Mouse (Mus musculus): Measurements from ENCODE around the gene Calr3. TPM values are rescaled to one million over a fixed set of nuclear protein-coding genes. Genes with fewer than 3 reads are reported as not detected.
A peak's percentile ranks its signal among the peaks of the same experiment; 100 is the strongest.

The Calr3 gene
- total and polyA plus RNA-seq, 3 experiments = 2.7 to 4.0 TPM; not detected in 1

GRCm38 (mm10) chr8:72493381-72493780, 49.7 kb upstream of the Calr3 start:
- H3K4me3 ChIP-seq (ENCODE audit: control insufficient read depth in 1 of 2, insufficient read depth in 1 of 2, low read depth in 2 of 2, low read length in 2 of 2) = peak overlapping the region; percentile 70 to 71
- peak; percentile 54 for DNase-seq (ENCODE audit: low read depth, low spot score)
- H3K36me3 ChIP-seq (ENCODE audit: control insufficient read depth in 1 of 2, insufficient read depth in 2 of 2, low read length in 2 of 2) = peaks cover 4 to 7% of the 10 kb centered on the region in 2 experiments; a peak in 3 of 4 replicates
- H3K9me3 ChIP-seq (replicated peaks; ENCODE audit: insufficient read depth, low read length) = no peaks in the 10 kb centered on the region
- TF ChIP-seq UBTF (IDR thresholded peaks at IDR 0.05; ENCODE audit: borderline replicate concordance, insufficient read depth, low read depth, low read length) = no peak
- TF ChIP-seq ZMIZ1 (IDR thresholded peaks at IDR 0.05; ENCODE audit: low read depth, low read length) = no peak
- no peak for TF ChIP-seq JUND (IDR thresholded peaks at IDR 0.05; ENCODE audit: low read depth, low read length)
- no peak for TF ChIP-seq E2F4 (IDR thresholded peaks at IDR 0.05; ENCODE audit: borderline replicate concordance, low read depth, low read length)
- no peak for TF ChIP-seq MYB (IDR thresholded peaks at IDR 0.05; ENCODE audit: low read depth, low read length)
- no peak for TF ChIP-seq POLR2A (IDR thresholded peaks at IDR 0.05; ENCODE audit: control insufficient read depth in 1 of 2, insufficient read depth in 1 of 2, low read depth in 1 of 2, low read length in 2 of 2, poor library complexity in 1 of 2)
- no peak for TF ChIP-seq USF1 (IDR thresholded peaks at IDR 0.05; ENCODE audit: low read depth, low read length)
- no peak for TF ChIP-seq MXI1 (IDR thresholded peaks at IDR 0.05; ENCODE audit: low read depth, low read length)
- TF ChIP-seq POLR2AphosphoS2 (IDR thresholded peaks at IDR 0.05; ENCODE audit: low read length) = no peak
- no peak for TF ChIP-seq CHD1 (IDR thresholded peaks at IDR 0.05; ENCODE audit: low read depth, low read length)
- TF ChIP-seq ZC3H11A (IDR thresholded peaks at IDR 0.05; ENCODE audit: low read depth, low read length) = no peak
- no peak for TF ChIP-seq NRF1 (IDR thresholded peaks at IDR 0.05; ENCODE audit: insufficient read depth, low read depth, low read length, poor library complexity, severe bottlenecking)
- H3K79me2 ChIP-seq (ENCODE audit: control insufficient read depth, insufficient read depth, low read length, poor library complexity) = peaks cover 20% of the 10 kb centered on the region
- H3K27ac ChIP-seq (ENCODE audit: control insufficient read depth, low read depth, low read length) = peak overlapping the region; percentile 72
- peak overlapping the region; percentile 68 for H3K9ac ChIP-seq (ENCODE audit: control insufficient read depth, low read depth, low read length, poor library complexity, severe bottlenecking)
- H3K4me1 ChIP-seq (ENCODE audit: control insufficient read depth in 1 of 2, insufficient read depth in 2 of 2, low read length in 2 of 2) = peaks cover 0 to 12% of the 10 kb centered on the region in 2 experiments; a peak in 1 of 4 replicates
- no peaks in the 10 kb centered on the region for H3K27me3 ChIP-seq (ENCODE audit: control insufficient read depth in 1 of 2, insufficient read depth in 2 of 2, low read length in 2 of 2)

GRCm38 (mm10) chr8:72492622-72493081, 49.0 kb upstream of the Calr3 start:
- H3K4me1 ChIP-seq (ENCODE audit: control insufficient read depth in 1 of 2, insufficient read depth in 2 of 2, low read length in 2 of 2) = peaks cover 0 to 12% of the 10 kb centered on the region in 2 experiments; a peak in 1 of 4 replicates
- H3K27ac ChIP-seq (ENCODE audit: control insufficient read depth, low read depth, low read length) = peak overlapping the region; percentile 72
- H3K9me3 ChIP-seq (replicated peaks; ENCODE audit: insufficient read depth, low read length) = no peaks in the 10 kb centered on the region
- DNase-seq (ENCODE audit: low read depth, low spot score) = peak; percentile 99
- peaks cover 20% of the 10 kb centered on the region for H3K79me2 ChIP-seq (ENCODE audit: control insufficient read depth, insufficient read depth, low read length, poor library complexity)
- H3K36me3 ChIP-seq (ENCODE audit: control insufficient read depth in 1 of 2, insufficient read depth in 2 of 2, low read length in 2 of 2) = peaks cover 3 to 7% of the 10 kb centered on the region in 2 experiments; a peak in 3 of 4 replicates
- H3K4me3 ChIP-seq (ENCODE audit: control insufficient read depth in 1 of 2, insufficient read depth in 1 of 2, low read depth in 2 of 2, low read length in 2 of 2) = peak overlapping the region; percentile 70 to 71
- peak overlapping the region; percentile 68 for H3K9ac ChIP-seq (ENCODE audit: control insufficient read depth, low read depth, low read length, poor library complexity, severe bottlenecking)
- no peaks in the 10 kb centered on the region for H3K27me3 ChIP-seq (ENCODE audit: control insufficient read depth in 1 of 2, insufficient read depth in 2 of 2, low read length in 2 of 2)
- no peak for TF ChIP-seq TAL1 (IDR thresholded peaks at IDR 0.05; ENCODE audit: low read length)
- TF ChIP-seq JUND (IDR thresholded peaks at IDR 0.05; ENCODE audit: low read depth, low read length) = no peak
- no peak for TF ChIP-seq ZNF384 (IDR thresholded peaks at IDR 0.05; ENCODE audit: low read depth, low read length)
- peak; percentile 79; the same call in 1 of the 2 replicates for TF ChIP-seq ETS1 (IDR thresholded peaks at IDR 0.05; ENCODE audit: low read depth, low read length)
- peak; percentile 90 for TF ChIP-seq ELF1 (IDR thresholded peaks at IDR 0.05; ENCODE audit: low read depth, low read length)
- no peak; the same call in 1 of the 2 replicates for TF ChIP-seq ZC3H11A (IDR thresholded peaks at IDR 0.05; ENCODE audit: low read depth, low read length)
- TF ChIP-seq MYC (IDR thresholded peaks at IDR 0.05; ENCODE audit: low read depth, low read length) = 0 out of 2 replicates have a peak, but pooled peaks have one; percentile 39
- TF ChIP-seq KAT2A (conservative IDR thresholded peaks at IDR 0.05; ENCODE audit: low read depth, low read length) = no peak; the same call in 1 of the 2 replicates
- no peak for TF ChIP-seq EP300 (IDR thresholded peaks at IDR 0.05; ENCODE audit: low read depth in 1 of 2, low read length in 2 of 2)
- no peak for TF ChIP-seq TBP (IDR thresholded peaks at IDR 0.05; ENCODE audit: low read depth, low read length)
- no peak for TF ChIP-seq BHLHE40 (IDR thresholded peaks at IDR 0.05; ENCODE audit: borderline replicate concordance, low read depth, low read length)
- TF ChIP-seq HCFC1 (IDR thresholded peaks at IDR 0.05; ENCODE audit: low read depth, low read length) = peak; percentile 96
- TF ChIP-seq TCF12 (IDR thresholded peaks at IDR 0.05; ENCODE audit: low read depth, low read length) = no peak
- no peak for TF ChIP-seq USF1 (IDR thresholded peaks at IDR 0.05; ENCODE audit: low read depth, low read length)
- peak; percentile 48; the same call in 1 of the 2 replicates for TF ChIP-seq E2F4 (IDR thresholded peaks at IDR 0.05; ENCODE audit: borderline replicate concordance, low read depth, low read length)
- peak; percentile 66 for TF ChIP-seq NELFE (IDR thresholded peaks at IDR 0.05; ENCODE audit: low read depth, low read length)
- TF ChIP-seq CHD2 (IDR thresholded peaks at IDR 0.05; ENCODE audit: low read length) = no peak
- peak in 1 of 2 experiments; percentile 75; a peak in 2 of 4 replicates for TF ChIP-seq POLR2A (IDR thresholded peaks at IDR 0.05; ENCODE audit: control insufficient read depth in 1 of 2, insufficient read depth in 1 of 2, low read depth in 1 of 2, low read length in 2 of 2, poor library complexity in 1 of 2)
- TF ChIP-seq POLR2AphosphoS2 (IDR thresholded peaks at IDR 0.05; ENCODE audit: low read length) = peak; percentile 83
- no peak for TF ChIP-seq SMC3 (IDR thresholded peaks at IDR 0.05; ENCODE audit: low read depth, low read length)
- TF ChIP-seq SIN3A (IDR thresholded peaks at IDR 0.05; ENCODE audit: low read length) = peak; percentile 97
- 0 out of 2 replicates have a peak, but pooled peaks have one; percentile 38 for TF ChIP-seq NRF1 (IDR thresholded peaks at IDR 0.05; ENCODE audit: insufficient read depth, low read depth, low read length, poor library complexity, severe bottlenecking)
- TF ChIP-seq MAZ (IDR thresholded peaks at IDR 0.05; ENCODE audit: low read depth, low read length) = peak; percentile 44; the same call in 1 of the 2 replicates
- no peak for TF ChIP-seq GABPA (IDR thresholded peaks at IDR 0.05; ENCODE audit: low read depth, low read length)
